Mouse (Mus musculus) left cerebral cortex, adult 9 months (tissue): ENCODE results near the gene Plpp7.

Experiments
- DNase-seq, 2 experiments: peaks; one replicate each; pipeline ENCODE4 v3.0.0; 2022; ENCODE audit warnings: low spot score in 2 of 2

Plpp7 gene

DNA sequence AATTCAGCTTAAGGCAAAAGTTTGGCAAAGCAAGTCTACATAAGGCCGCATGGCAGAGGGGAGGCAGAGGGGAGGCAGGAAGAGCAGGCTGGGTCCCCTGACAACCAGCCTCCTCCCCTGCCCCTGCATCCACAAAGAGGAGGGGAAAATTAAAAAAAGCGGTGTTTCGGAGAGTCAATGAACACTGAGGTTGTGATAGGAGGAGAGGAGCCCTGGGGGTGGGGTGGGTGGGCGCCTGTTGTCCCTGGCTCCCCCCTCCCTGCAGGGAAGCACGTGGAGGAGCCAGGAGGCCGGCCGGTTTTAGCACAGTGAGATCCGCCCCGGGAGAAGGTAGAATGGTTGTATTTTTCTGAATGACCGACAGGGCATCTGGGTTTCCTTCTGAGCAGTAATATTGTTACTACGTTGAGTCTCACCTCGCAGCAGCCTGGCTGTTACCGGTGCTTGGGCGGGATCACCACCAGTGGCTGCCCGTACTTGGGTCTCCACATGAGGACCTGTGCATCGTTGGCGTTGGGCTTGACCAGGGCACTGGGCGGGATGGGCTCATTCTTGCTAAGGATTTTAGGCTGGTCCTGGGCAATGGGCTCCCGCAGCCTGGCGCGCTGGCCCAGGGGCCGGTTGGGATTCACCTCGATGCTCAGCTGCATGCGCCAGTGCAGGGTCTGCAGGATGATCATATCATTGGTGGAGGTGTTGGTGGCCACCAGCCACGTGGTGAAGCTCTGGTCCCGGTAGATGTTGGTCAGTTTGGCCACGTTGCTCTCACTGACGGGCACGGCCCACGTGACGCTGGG, 26.3 kb upstream of the Plpp7 start:
- DNase-seq = no peak

DNA sequence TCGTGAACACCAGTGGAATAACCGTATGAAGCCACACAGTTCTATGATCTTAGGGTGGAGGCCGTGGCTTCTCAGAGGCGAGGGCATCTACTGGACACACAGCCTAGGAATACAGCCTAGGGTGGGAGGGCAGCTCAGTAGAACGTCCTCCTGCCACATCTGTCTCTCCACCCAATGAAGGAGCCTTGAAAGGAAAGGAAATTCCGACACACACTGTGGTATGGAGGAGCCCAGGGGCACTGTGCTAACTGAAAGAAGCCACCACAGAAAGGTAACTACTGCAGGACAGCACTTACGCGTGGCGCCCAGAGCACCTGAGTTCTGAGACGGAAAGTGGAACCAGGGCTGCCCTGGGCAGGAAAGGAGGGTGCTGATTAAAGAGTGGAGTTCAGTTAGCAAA, 24.6 kb upstream of the Plpp7 start:
- DNase-seq = no peak

DNA sequence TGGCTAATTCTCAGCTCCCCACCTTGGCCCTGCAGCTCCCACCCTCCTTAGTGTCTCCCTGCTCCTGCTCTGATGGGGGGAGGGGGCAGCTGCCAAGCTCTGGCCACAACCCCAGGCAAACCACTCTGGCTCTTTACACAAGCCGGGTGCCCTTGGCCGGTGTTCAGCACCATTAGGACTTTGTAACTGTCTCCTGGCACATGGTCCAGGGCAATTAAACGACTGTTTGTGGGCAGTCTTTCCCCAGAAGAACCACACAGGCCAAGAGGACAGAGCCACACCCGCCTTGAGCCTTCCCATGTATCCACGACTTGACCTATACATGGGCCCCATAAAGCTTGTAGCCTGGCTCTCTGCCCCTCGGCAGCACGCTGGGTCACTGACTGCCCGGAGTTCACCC, 20.9 kb upstream of the Plpp7 start:
- DNase-seq = no peak

DNA sequence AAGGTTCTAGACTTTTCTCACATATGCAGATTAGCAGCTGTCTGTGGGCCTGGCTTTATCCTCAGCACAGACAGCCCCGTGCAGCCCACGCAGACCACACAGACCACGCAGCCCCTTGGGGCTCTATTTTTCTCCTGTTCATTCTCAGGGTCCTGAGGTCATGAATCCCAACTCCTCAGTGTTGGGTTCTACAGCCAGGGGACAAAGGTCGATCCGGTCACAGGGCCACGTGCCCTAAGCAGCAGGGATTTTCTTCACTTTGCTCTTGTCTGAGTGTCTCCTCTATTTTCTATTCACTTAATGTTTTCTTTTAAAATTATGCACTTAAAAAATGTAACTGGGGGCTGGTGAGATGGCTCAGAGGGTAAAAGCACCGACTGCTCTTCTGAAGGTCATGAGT, 20.0 kb upstream of the Plpp7 start:
- no peak for DNase-seq

DNA sequence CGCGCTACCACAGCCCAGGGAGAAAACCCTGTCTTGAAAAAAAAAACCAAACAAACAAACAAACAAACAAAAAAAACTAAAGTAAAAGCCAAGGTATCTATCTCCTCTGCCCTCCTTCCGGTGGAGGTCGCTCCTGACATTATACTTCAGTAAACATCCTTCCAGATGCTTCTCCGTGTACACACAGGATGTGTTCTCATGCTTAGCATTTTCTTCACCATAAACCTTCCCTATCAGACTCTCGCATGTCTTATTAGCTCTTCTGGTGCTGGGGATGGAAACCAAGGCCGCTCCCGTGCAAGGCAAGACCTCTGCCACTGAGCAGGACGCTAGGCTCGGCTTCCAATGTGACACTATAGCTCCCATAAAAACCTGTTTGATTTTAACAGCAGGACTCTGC, 17.6 kb upstream of the Plpp7 start:
- DNase-seq = no peak

DNA sequence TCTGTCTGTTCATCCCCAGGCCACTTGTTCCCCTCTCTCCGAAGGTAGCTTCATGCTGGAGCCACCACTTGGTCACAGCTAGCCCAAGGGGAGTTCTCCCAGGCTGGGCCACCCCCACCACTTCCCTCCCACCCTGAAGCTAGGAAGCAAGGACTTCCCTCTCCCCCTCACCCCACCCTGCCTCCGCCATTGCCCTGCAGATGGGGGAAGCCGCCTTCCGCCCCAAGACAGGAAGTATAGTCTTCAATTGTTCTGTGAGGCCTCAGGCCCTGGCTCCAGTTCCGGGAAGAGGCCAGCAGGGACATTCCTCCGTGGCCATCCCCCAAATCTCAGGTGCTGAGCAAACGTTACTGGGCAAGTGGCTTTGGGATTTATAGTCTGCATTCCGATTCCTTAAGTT, 16.8 kb upstream of the Plpp7 start:
- DNase-seq = no peak

DNA sequence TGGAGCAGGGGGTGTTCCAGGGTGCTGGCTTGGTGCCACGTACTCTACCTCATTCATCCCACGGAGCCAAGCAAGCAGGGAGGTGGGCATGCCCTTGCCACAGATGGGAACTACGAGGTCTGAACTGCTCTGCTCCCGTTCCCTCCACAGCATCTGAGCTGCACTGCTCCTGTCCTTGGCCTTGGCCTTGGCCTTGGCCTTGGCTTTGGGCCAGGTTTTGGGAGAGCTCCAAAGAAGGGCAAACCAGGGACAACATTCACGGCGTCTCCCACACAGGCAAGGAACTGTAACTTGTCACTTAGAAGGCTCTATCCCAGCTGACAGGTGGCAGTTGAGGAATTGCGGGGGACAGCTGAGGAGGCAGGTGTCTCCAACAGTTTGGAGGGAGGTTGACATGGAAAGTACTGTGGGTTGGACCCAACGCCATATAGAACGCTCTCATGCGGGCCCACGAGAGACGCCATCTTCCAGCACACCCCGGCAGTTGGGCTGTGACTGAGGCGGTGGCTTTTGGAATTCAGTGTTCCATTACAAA, 16.1 kb upstream of the Plpp7 start:
- no peak for DNase-seq

DNA sequence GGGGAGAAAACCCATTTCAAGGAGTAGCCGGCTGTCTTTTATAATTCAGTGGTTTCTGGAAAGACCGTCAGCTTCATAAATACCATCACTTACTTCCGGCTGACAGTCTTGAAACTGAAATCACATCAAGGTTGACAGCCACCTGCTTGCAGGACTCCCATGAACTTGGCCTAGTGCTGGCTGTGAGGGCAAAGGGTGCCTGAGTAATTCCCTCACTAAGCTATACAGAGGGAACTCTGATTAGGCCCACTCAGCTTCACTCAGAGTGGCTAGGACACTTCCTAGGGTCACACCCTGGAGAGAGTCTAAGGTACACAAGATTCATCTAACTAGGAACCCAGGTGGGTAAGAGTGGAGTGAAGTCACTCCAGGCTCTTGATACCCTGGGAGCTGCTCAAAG, 14.6 kb upstream of the Plpp7 start:
- no peak for DNase-seq

DNA sequence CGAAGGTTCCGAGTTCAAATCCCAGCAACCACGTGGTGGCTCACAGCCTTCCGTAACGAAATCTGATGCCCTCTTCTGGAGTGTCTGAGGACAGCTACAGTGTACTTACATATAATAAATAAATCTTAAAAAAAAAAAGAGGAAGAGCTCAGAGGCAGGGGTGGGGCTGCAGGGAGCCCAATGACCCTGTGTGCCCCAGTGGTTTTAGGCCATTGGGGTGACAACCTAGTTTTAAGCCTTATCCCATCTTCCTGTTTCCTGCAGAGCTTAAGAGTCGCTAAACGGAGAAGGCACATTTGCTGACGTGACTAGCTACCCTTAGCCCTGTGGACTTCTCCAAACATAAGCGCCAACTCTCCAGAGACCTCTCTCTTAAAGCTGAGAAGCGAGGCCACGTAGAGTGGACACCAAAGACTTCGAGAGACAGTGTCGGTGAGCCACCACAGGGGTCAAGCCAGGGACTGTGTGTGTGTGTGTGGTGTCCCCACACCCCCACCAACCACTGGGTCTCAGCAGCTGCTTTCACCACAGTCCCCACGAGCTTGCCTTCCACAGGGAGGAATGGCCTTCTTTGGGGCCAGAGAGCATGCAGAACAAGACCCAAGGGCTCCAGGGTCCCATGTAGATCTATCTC, 13.9 kb upstream of the Plpp7 start:
- DNase-seq = no peak

DNA sequence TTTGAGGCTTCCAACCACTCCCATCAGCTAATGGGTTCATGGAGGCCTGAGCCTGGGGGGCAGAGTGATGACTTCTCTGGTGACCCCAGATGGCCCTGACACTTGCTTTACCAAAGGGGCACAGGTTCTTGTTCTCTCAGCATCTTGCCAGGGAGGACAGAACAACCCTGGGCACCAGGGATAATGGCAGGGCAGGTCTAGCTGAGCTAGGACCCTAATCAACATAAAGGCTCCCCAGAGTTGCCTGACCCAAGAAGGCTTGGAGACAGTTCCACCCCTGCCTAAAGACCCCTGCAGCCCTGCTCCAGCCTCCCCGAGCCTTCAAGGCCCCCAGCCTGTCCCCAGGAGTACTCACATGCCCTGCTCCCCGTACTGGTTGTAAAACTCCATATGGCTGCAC, 13.1 kb upstream of the Plpp7 start:
- no peak for DNase-seq

DNA sequence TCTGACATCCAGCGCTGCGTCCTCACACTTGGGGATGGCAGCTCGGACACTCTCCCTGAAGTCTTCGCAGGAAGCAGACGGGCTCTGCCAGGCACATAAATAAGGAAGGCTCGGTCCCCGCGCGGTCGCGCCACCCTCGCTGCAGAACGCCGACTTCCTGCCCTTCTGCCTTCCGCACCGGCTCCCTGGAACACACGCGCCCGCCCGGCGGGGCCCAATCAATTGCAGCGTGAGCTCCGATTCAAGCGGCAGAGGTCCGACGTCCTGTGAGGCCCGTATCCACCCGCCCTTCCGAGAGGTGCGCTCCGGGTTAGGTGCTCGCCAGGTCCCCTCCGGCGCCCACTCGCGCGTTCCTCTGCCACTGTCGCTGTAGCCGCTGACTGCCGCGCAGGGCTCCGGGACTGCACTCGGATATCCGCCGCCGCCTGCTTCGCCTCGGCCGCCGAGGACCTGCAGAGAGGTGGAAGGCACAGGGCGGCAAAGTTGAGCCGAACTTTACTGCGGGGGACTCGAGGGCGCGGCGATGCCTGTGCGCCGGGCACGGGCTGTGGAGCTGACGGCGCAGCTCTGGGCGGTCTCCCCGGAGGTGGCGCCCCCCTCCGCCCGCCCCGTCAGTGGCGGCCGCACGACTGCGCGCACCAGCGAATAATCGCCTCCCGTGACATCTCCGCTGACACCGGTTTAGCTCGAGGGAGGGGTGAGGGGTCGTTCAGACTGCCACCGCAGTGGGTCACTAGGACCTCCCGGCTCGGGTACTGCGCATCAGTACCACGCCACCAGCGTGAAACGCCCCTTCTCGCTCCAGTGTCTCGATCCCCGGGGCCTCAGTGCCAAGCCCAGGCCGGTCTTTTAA, 11.9 kb upstream of the Plpp7 start:
- DNase-seq = no peak

DNA sequence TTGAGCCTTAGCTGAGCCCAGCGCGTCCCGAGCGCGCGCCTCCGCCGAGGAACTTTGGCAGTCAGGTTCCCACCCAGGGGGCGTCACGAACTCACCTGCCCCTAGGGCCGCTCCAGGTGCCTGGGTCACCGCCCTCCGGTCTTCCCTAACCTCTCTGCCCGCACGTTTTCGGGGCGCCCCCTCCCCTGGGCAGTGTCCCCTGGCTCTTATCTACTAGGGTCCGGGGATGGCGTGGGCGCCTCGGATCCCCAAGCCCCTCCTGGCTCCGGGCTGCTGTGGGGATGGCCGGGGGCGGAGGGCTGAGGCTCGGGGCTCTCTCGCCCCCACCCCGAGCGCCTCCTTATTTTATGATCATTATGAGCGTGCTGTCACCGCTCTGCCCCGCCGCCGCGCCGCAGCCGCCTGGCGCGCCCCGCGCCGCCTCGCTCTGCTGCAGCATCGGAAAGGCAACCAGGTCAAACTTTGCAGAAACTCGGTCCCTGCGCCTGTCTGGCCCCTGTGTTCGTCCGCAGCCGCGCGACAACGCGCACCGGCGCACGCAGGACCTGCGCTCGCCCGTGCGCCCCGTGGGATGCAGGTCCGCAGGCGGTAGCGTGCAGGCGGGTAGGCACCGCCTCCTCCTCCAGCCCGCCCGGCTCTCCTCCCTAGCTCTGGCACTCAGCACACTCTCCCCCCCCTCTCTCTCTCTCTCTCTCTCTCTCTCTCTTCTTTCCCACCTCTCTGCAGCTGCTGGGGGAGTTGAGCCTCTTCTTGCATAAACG, 11.0 kb upstream of the Plpp7 start, which contains the start of gene Fam78a:
Fam78a (minus strand) TSS at position 747 of the 761 bp plus-strand sequence.
- DNase-seq = no peak

DNA sequence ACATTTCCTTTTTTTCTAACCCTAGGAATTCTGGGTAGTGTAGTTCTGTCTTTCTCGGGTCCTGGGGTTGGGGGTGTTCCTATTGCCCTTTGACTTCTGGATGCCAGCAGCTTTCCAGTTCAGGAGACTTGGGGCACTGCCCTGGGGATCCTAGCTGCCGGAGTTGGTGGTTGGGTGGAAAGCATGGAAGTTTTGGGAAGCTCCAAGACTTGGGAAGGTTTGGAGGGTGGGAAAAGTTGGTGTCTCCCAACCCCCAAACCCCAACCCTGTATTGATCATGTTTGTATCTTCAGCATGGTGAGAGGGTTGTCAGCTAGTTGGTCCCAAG, 10.5 kb upstream of the Plpp7 start:
- DNase-seq = no peak

DNA sequence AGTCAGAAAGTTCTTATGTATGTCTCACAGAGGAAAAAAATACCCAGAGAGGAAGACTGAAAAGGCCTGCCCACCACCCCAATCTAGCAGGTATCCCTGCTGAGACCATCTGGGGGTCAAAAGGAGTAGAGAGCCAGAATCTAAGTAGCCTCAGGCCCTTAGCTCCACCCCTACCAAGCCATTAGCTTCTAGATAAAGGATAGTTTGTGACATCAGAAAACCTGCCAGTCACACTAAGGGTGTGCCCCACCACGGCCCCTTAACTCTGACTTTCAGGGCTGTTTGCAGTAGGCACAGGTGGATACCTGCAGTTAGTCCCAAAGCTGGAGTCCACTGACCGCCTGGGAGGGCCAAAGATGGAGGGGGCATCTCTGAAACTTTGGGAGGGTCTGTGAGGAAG, 10.1 kb upstream of the Plpp7 start:
- no peak for DNase-seq

DNA sequence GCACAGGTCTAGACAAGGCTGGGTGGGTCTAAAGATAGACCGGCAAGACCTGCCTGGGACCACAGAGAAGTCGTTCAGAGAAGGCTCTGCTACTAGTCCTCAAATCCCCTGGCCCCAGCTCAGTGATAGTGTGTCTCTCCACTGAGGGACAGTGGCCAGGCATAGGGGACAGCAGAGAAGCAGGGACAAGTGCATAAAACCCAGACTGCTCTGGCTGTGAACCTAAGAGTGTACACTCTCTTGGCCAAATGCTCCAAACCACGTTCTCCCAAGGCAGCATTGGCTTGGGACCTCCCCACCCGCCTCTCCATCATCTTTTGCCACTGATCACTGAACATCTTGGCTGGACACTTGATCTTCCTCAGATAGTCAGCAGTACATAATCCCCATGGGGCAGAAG, 7.7 kb upstream of the Plpp7 start:
- DNase-seq = no peak

DNA sequence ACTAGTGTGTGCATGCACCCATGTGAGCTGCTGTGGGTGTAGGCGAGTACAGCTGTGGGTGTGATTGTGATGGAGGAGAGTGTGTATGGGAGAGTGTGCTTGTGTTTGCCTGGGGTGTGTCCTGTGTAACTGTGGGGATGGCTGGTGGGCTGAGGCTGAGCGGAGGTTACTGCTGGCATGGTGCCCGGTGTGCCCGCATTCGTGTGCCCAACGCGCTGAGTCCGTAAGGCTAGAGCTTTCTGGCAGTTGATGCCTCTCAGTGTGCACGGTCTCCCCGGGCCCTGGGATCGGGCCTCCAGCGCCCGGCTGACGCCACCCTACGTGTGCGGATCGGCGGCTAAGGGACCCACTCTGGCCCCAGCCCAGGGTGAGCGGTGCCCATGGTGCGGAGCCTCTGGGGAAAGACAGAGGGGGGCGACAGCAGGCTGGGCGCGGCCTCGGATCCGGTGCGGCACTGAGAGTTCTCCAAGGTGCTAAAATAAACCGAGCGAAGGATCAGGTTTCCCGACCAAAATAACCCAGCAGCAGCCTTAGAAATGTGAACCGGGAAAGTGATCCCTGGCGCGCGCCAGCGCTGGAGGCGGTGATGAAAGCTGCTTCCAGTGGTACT, 6.9 kb upstream of the Plpp7 start:
- peak in 1 of 2 experiments; percentile 75 for DNase-seq

DNA sequence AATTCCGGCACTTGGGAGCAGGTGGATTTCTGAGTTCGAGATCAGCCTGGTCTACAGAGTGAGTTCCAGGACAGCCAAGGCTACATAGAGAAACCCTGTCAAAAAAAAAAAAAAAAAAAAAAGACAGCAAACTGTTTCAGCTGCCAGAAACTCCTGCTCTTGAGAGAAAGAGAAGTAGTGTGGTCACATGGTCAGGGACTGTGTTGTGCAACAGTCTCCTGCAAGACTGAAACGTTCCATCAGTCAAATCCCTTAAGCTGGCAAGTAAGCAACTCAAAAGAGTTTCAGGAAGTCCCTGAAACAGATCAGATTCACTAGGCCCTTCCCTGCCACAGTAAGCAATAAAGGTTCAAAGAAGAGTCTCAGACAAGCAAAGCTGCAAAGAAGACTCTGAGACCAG, 5.7 kb upstream of the Plpp7 start:
- no peak for DNase-seq

DNA sequence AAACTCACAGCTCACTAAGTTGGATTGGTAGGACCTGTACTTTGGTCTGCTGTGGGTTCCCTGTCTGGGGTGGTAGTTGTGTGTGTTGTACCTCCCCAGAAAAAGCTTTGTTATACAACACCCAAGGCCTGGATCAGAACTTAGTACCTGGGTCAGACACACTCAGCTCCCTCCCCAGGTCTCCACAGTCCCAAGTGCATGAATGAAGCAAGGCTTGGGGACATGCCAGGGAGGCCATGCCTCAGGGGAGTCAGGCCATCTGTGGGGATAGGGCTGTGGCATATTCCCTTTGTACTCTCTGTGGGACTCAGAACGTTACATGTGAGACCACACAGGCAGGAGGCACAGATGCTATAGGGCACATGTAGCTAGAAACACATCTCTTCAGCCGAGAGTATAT, 5.2 kb upstream of the Plpp7 start:
- no peak for DNase-seq

DNA sequence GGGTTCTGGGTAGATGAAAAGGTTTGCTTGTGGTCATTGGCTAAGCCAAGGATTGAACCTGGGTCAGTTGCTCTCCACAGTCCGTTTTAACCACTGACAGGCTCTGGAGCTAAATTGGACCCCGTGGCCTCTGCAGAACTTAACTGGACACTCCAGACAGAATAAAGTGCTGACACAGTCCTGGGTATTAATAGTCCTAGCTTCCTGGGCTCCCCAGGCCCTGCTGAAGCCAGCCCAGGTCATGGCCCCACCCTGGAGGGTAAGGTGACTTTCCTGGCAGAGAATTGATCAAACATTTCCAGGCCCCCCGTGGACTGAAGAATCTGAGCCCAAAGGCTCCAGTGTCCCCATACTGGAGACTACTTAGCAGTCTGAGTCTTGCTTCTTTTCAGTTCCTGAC, 3.4 kb upstream of the Plpp7 start:
- no peak for DNase-seq

DNA sequence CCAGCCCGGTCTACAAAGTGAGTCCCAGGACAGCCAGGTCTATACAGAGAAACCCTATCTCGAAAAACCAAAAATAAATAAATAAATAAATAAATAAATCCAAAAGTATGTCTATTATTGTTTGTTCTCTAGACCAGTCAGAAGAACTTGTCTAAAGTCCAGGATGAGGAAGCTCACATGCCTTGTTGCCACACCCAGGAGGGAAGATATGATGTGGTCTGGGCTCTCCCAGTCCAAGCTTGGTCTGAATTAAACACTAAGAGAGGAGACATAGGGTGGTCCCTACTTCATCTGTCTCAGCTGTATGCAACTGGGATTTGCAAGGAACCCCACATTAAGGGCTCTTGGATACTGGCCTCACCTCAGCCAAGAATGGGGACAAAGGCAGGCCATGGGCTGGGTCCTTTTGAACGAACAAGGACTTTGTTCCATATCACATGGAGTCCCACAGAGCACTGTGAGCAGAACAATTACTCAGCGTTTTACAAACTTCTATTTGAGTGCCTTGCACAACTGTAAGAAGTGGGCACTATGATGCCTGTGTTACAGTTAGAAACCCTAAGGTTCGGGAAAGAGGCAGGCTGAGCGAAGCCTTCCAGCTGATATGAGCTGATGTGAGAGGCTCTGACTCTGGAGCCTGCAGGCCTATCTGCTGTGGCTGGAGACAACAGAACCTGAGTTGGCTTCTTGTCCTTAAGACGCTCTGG, 1.2 kb upstream of the Plpp7 start:
- no peak for DNase-seq

DNA sequence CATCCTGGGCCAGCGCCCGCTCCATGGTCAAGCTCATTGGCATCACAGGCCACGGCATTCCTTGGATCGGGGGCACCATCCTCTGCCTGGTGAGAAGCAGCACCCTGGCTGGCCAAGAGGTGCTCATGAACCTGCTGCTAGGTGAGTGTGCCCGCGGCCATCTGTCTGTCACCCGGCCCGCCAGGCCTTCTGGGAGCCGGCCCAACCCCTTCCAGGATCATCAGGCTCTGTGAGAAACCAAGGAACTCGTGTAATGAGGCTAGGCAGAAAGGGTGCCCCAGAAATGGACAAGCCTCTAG, 743 bp downstream of the Plpp7 start:
- no peak for DNase-seq
